Mouse (Mus musculus): ENCODE results near the gene Zfp462. TPM values are rescaled to one million over a fixed set of nuclear protein-coding genes. Genes with fewer than 3 reads are reported as not detected.

Gene Zfp462
- polyA plus RNA-seq, 1 experiment from 2014 or later: 14.6 TPM

GRCm38 (mm10) chr4:55040258-55040964 is 95.6 kb downstream of the Zfp462 start:
- H3K27ac ChIP-seq: no peak overlapping the region
- no peaks in the 10 kb centered on the region for H3K27me3 ChIP-seq (replicated peaks)
- H3K9me3 ChIP-seq: no peaks in the 10 kb centered on the region
- ATAC-seq (replicated peaks): no peak
- H3K9ac ChIP-seq: no peak overlapping the region
- H3K4me1 ChIP-seq: peaks cover 23% of the 10 kb centered on the region
- no peak overlapping the region for H3K4me3 ChIP-seq
- no peak overlapping the region for H3K4me2 ChIP-seq
- WGBS: 46% methylated on average over 8 of the region's 8 CpGs
- H3K36me3 ChIP-seq (replicated peaks): no peaks in the 10 kb centered on the region

GRCm38 (mm10) chr4:55041106-55041730 is 96.4 kb downstream of the Zfp462 start:
- H3K9ac ChIP-seq: no peak overlapping the region
- no peaks in the 10 kb centered on the region for H3K9me3 ChIP-seq
- H3K4me3 ChIP-seq: no peak overlapping the region
- ATAC-seq (replicated peaks): no peak
- no peaks in the 10 kb centered on the region for H3K36me3 ChIP-seq (replicated peaks)
- H3K27ac ChIP-seq: no peak overlapping the region
- no peak overlapping the region for H3K4me2 ChIP-seq
- H3K27me3 ChIP-seq (replicated peaks): no peaks in the 10 kb centered on the region
- WGBS: 89% methylated on average over 6 of the region's 6 CpGs
- peaks cover 23% of the 10 kb centered on the region for H3K4me1 ChIP-seq

GRCm38 (mm10) chr4:55042573-55042972 is 97.7 kb downstream of the Zfp462 start:
- Histone ChIP-seq H3K4me2 (no peak overlapping the region), H3K27ac (no peak overlapping the region), H3K9ac (no peak overlapping the region), H3K36me3 (replicated peaks) (no peaks in the 10 kb centered on the region), H3K4me3 (no peak overlapping the region), H3K4me1 (peaks cover 23% of the 10 kb centered on the region), H3K27me3 (replicated peaks) (no peaks in the 10 kb centered on the region), H3K9me3 (no peaks in the 10 kb centered on the region)
- WGBS: 31% methylated on average over 4 of the region's 4 CpGs
- ATAC-seq (replicated peaks): no peak

- Histone ChIP-seq H3K27ac (no peak overlapping the region), H3K4me2 (no peak overlapping the region), H3K4me1 (peaks cover 17% of the 10 kb centered on the region), H3K9me3 (no peaks in the 10 kb centered on the region), H3K4me3 (no peak overlapping the region), H3K27me3 (replicated peaks) (no peaks in the 10 kb centered on the region), H3K9ac (no peak overlapping the region), H3K36me3 (replicated peaks) (peaks cover 13% of the 10 kb centered on the region; the same call in 1 of the 2 replicates)
- 77% methylated on average over 7 of the region's 7 CpGs for WGBS
- no peak for ATAC-seq (replicated peaks)
Observed at GRCm38 (mm10) chr4:55047266-55047665, 102.4 kb downstream of the Zfp462 start.

- no peaks in the 10 kb centered on the region for H3K27me3 ChIP-seq (replicated peaks)
- peaks cover 13% of the 10 kb centered on the region; the same call in 1 of the 2 replicates for H3K4me1 ChIP-seq
- no peak overlapping the region for H3K4me2 ChIP-seq
- peak overlapping the region; percentile 4 for H3K27ac ChIP-seq
- H3K4me3 ChIP-seq: no peak overlapping the region
- 61% methylated on average over 16 of the region's 16 CpGs for WGBS
- H3K9me3 ChIP-seq: no peaks in the 10 kb centered on the region
- ATAC-seq (replicated peaks): 0 out of 2 replicates have a peak, but pooled peaks have one; percentile 28
- H3K36me3 ChIP-seq (replicated peaks): peaks cover 39% of the 10 kb centered on the region
- H3K9ac ChIP-seq: no peak overlapping the region
Observed at GRCm38 (mm10) chr4:55049938-55050610, 105.2 kb downstream of the Zfp462 start.

- Histone ChIP-seq H3K4me3 (no peak overlapping the region), H3K4me2 (no peak overlapping the region), H3K9me3 (no peaks in the 10 kb centered on the region), H3K9ac (no peak overlapping the region), H3K27me3 (replicated peaks) (no peaks in the 10 kb centered on the region), H3K36me3 (replicated peaks) (peaks cover 42% of the 10 kb centered on the region), H3K27ac (no peak overlapping the region), H3K4me1 (peaks cover 13% of the 10 kb centered on the region; the same call in 1 of the 2 replicates)
- WGBS: 93% methylated on average over 4 of the region's 4 CpGs
- ATAC-seq (replicated peaks): no peak
Observed at GRCm38 (mm10) chr4:55051345-55051744, 106.5 kb downstream of the Zfp462 start.

- Histone ChIP-seq H3K27ac (no peak overlapping the region), H3K9ac (no peak overlapping the region), H3K36me3 (replicated peaks) (peaks cover 42% of the 10 kb centered on the region), H3K4me1 (peaks cover 13% of the 10 kb centered on the region; the same call in 1 of the 2 replicates), H3K4me2 (no peak overlapping the region), H3K27me3 (replicated peaks) (no peaks in the 10 kb centered on the region), H3K4me3 (no peak overlapping the region), H3K9me3 (no peaks in the 10 kb centered on the region)
- 88% methylated on average over 10 of the region's 10 CpGs for WGBS
- no peak for ATAC-seq (replicated peaks)
Observed at GRCm38 (mm10) chr4:55052686-55053085, 107.8 kb downstream of the Zfp462 start.

GRCm38 (mm10) chr4:55057666-55058455 is 113.0 kb downstream of the Zfp462 start:
- WGBS: 80% methylated on average over 10 of the region's 10 CpGs
- H3K9ac ChIP-seq: no peak overlapping the region
- H3K36me3 ChIP-seq (replicated peaks): peaks cover 31% of the 10 kb centered on the region
- no peak for ATAC-seq (replicated peaks)
- no peaks in the 10 kb centered on the region for H3K4me1 ChIP-seq
- no peak overlapping the region for H3K4me3 ChIP-seq
- H3K9me3 ChIP-seq: no peaks in the 10 kb centered on the region
- no peaks in the 10 kb centered on the region for H3K27me3 ChIP-seq (replicated peaks)
- 0 out of 2 replicates have a peak overlapping the region, but pooled peaks have one; percentile 20 for H3K27ac ChIP-seq
- no peak overlapping the region for H3K4me2 ChIP-seq

- Histone ChIP-seq H3K36me3 (replicated peaks) (peaks cover 28% of the 10 kb centered on the region), H3K4me1 (no peaks in the 10 kb centered on the region), H3K27ac (no peak overlapping the region), H3K9me3 (no peaks in the 10 kb centered on the region), H3K4me2 (no peak overlapping the region), H3K27me3 (replicated peaks) (no peaks in the 10 kb centered on the region), H3K4me3 (no peak overlapping the region), H3K9ac (no peak overlapping the region)
- no peak for ATAC-seq (replicated peaks)
- 86% methylated on average over 5 of the region's 5 CpGs for WGBS
Observed at GRCm38 (mm10) chr4:55058901-55059300, 114.1 kb downstream of the Zfp462 start.

GRCm38 (mm10) chr4:55066341-55067170 is 121.7 kb downstream of the Zfp462 start:
- H3K27ac ChIP-seq: 0 out of 2 replicates have a peak overlapping the region, but pooled peaks have one; percentile 34
- ATAC-seq (replicated peaks): no peak
- peaks cover 17% of the 10 kb centered on the region for H3K36me3 ChIP-seq (replicated peaks)
- H3K4me2 ChIP-seq: no peak overlapping the region
- no peaks in the 10 kb centered on the region for H3K4me1 ChIP-seq
- H3K9ac ChIP-seq: no peak overlapping the region
- no peak overlapping the region for H3K4me3 ChIP-seq
- 75% methylated on average over 17 of the region's 17 CpGs for WGBS
- H3K27me3 ChIP-seq (replicated peaks): no peaks in the 10 kb centered on the region
- H3K9me3 ChIP-seq: no peaks in the 10 kb centered on the region

GRCm38 (mm10) chr4:55071535-55071934 is 126.7 kb downstream of the Zfp462 start:
- Histone ChIP-seq H3K4me3 (no peak overlapping the region), H3K9me3 (no peaks in the 10 kb centered on the region), H3K9ac (no peak overlapping the region), H3K27me3 (replicated peaks) (no peaks in the 10 kb centered on the region), H3K4me2 (no peak overlapping the region), H3K36me3 (replicated peaks) (peaks cover 22% of the 10 kb centered on the region; the same call in 1 of the 2 replicates), H3K4me1 (peaks cover under 1% of the 10 kb centered on the region), H3K27ac (no peak overlapping the region)
- WGBS: 52% methylated on average over 5 of the region's 5 CpGs
- ATAC-seq (replicated peaks): peak; percentile 58; the same call in 1 of the 2 replicates

All from midbrain, embryonic 15.5 days (tissue).